Mouse (Mus musculus): ENCODE measurements around the gene Ccnb3.

DNA sequence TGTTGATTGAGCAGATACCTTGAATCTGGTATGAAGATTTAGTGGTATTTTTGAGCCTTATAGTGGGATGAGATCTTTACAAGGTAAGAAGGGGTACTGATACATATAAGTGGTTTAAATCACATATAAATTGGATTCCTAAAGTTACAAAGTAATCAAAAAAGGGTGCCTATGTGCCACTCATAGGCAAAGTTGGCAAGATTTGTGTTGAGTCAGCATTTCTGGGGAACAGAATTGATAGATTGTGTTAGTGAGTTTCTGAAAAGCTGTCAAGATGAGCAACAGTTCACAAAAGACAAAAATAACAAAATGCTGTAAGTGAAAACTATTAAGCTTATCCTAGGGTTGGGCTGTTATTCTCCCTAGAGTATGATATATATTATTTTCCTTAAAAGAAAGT lies 22.7 kb upstream of the Ccnb3 start:
- TF ChIP-seq CTCF (IDR thresholded peaks at IDR 0.05) (no peak), POLR2A (IDR thresholded peaks at IDR 0.05; ENCODE audit: insufficient read depth, low read depth, low read length) (no peak), EP300 (IDR thresholded peaks at IDR 0.05; ENCODE audit: insufficient read depth, low read depth, low read length) (no peak)
